Mouse (Mus musculus): ENCODE results near the gene Lin7b.

Lin7b gene

DNA sequence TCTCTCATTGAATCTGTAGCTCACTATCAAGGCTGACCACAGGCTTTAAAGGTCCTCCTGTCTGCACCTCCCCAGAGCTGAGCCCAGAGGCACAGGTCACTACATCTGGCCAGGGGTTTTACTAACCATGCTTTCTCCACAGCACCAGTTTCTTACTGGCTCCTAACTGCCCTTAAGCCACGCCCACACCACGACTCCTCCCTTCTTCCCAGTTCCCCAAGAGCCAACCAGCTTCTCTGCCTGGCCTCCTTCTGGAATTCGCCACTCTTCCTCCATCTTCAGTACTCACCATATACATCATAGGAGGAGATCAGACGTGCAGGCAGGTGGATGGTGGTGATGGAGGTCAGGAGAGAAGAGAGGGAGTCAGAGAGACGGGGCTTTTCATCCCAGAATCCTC is 17.3 kb downstream of the Lin7b start:
- DNase-seq (ENCODE audit: low read depth, low spot score): no peak

- no peak for DNase-seq (ENCODE audit: low read depth, low spot score)
Observed at GRCm38 (mm10) chr7:45346905-45347304, 23.5 kb downstream of the Lin7b start.

- no peak for DNase-seq (ENCODE audit: low read depth, low spot score)
Observed at GRCm38 (mm10) chr7:45343543-45343942, 26.8 kb downstream of the Lin7b start.

DNA sequence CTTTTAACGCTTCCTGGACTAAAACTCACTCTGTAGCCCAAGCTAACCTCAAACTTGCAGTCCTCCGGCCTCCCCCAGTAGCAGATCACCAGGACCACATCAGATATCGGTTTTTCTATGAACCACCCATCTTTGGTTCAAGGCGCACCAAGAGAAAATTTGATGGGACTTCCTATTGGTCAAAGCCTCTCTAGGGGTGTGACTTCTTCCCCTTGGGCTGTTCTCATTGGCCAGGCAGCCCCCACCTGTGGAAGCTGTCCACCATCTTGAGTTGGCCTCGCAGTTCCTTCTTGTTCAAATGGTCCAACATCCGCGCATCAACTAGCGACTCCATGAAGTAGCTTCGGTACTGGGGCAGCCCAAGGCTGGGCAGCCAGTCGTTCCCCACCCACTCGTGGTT is 28.3 kb downstream of the Lin7b start:
- no peak for DNase-seq (ENCODE audit: low read depth, low spot score)

- DNase-seq (ENCODE audit: low read depth, low spot score): no peak
Observed at GRCm38 (mm10) chr7:45341303-45341702, 29.1 kb downstream of the Lin7b start.

DNA sequence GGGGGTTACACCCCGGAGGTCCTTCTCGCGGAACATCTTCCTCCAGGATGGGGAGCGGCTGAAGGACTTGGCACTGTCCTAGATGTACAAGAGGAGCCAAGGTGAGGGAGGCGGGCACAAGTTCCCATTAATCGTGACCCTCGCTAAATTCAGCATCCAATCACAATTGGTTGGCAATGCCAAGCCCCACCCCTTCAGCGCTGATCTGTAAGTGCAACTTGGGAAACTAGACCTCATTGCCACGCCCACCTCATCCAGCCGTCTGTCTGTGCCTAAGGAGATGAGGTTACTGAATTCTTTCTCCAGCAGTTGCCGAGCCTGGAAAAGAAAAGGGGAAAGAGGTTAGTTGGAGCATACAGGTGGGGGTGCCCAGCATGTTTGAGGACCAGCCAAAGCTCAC is 29.7 kb downstream of the Lin7b start:
- DNase-seq (ENCODE audit: low read depth, low spot score): no peak

DNA sequence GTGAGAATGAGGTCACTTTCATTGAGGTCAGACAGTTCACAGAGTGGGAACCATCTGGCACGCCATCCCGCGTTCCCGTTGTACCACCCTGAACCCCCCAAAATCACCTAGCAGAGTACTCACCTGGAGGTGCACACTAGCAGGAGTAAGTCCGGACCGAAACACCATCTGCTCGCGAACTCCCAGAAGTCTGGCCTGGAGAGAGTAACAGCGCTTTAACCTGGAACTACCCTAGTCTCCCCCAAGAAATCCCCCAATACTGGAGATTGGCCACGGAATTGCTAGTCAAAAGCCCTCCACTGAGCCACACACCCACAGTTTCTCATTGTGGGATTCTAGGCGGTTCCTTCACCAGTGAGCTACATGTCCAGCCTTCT is 30.3 kb downstream of the Lin7b start:
- DNase-seq (ENCODE audit: low read depth, low spot score): no peak

- no peak for DNase-seq (ENCODE audit: low read depth, low spot score)
Observed at GRCm38 (mm10) chr7:45339410-45340065, 30.8 kb downstream of the Lin7b start.

DNA sequence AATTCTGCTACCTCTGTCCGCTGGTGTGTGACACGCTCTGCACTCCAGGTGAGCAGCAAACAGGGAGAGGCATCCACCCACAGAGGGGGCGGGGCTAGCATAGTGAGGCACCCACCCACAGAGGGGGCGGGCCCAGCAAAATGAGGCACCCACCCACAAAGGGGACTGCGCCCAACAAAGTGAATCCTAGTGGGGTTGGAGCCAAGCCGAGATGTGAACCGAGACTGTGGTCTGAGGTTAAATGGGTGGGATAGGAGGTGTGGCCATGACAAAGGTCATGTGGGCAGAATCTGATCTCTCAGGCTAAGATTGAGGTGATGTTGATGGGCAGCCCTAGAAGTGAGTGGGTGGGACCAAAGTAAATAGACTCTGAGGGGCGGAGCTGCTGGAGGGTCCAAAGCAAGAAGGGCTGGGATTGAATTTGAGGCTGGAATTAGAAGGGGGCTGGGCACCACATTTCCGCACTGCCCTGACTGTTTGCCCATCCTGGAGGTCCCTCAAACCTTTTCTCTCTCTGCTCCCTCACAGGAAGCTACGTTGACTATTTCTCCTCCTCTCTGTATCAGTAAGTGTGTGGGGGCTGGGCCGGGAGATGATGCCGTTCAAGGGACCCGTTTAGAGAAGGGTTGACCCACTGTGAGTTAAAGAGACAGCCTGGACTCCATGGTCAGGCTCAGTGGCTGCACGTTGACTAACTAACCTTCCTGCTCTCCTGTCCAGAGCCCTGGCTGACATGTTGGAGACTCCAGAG is 32.0 kb downstream of the Lin7b start:
- no peak for DNase-seq (ENCODE audit: low read depth, low spot score)

DNA sequence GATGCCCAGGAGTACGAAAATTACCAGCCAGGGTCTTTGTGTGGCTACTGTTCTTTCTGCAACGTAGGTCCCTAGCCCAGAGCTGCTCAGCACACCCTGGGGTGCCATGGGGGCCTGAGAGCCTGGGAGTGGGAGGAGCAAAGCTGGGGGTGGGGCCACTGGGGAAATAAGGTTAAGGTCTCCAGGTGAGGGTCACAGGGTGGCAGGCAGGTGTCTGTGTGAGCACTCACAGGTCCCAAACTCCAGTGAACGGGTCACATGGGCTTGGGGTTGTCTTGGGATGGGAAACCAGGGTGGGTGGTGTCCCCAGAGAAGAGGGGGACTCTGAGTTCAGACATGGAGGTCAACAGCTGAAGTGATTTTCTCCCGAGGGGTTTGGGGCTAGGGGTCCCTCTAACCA is 32.9 kb downstream of the Lin7b start:
- no peak for DNase-seq (ENCODE audit: low read depth, low spot score)

- no peak for DNase-seq (ENCODE audit: low read depth, low spot score)
Observed at GRCm38 (mm10) chr7:45336319-45336718, 34.1 kb downstream of the Lin7b start.

DNA sequence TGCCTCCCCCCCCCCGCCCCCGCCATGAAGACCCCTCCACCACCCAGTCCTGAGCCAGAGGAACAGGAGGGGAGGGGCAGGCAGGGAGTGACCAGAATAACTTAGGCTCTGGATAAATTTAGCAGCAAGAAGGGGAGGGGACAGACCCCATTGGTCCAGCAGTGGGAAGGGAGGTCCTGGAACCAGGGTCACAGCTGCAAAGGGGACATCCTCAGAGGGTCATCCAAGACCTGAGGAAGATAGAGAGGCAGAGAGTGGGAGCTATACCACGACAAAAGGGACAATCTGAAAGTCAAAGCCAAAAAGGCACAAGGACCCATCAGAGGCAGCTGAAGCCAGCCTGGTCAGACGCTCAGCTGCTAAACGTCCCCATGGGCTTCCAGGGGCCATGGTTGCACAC is 35.3 kb downstream of the Lin7b start, which contains the start of gene Hrc:
Hrc (plus strand) TSS at position 235 of the 400 bp plus-strand sequence.
- no peak for DNase-seq (ENCODE audit: low read depth, low spot score)

- no peak for DNase-seq (ENCODE audit: low read depth, low spot score)
Observed at GRCm38 (mm10) chr7:45334605-45335004, 35.8 kb downstream of the Lin7b start.

DNA sequence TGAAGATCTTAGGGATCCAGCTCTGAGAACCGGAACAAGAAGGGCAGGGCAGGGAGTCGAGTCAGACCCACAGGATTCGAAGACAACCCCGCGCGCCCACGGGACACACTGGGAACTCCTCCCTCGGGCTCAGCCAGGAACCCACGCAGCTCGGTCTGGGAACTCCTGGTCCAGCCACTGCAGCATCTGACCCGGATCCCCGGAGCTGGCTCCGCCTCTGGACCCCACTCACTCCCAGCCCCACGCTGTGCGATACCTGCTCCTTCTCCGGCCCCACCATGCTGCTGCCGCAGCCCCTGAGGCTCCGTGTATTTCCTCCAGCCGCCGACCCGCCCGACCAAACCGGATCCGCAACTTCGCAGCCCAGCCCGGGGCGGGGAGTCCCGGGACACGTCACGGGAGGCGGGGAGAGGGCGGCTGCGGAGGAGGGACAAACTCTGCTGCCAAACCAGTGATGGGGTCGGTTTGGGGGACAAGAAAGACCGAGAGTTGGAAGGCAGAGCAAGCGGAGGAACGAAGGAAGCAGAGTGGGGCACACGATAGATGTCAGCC is 36.9 kb downstream of the Lin7b start, which contains the start of gene Trpm4:
Trpm4 (minus strand) TSS at position 350 of the 552 bp plus-strand sequence.
- no peak for DNase-seq (ENCODE audit: low read depth, low spot score)

GRCm38 (mm10) chr7:45332685-45333425 is 37.5 kb downstream of the Lin7b start:
- peak; percentile 77 for DNase-seq (ENCODE audit: low read depth, low spot score)

DNA sequence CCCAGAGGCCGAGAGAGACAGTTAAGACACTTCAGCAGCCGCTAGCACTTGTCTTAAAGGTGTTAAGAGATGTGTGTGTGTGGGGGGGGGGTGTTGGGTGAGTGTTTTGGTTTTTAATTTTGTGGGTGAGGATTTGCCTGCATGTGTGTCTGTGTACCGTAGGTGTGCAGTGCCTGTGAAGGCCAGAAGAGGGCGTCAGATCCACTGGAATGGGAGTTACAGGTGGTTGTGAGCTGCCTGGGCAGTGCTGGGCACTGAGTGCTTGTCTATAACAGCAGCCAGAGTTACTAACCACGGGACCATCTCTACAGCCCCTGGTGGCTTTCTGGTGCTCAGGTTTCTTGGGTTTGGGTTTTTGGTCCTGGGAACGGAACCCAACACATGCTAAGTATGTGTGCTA is 38.9 kb downstream of the Lin7b start:
- DNase-seq (ENCODE audit: low read depth, low spot score): no peak

- no peak for DNase-seq (ENCODE audit: low read depth, low spot score)
Observed at GRCm38 (mm10) chr7:45328841-45329475, 41.4 kb downstream of the Lin7b start.

- DNase-seq (ENCODE audit: low read depth, low spot score): no peak
Observed at GRCm38 (mm10) chr7:45325800-45326199, 44.6 kb downstream of the Lin7b start.

- DNase-seq (ENCODE audit: low read depth, low spot score): no peak
Observed at GRCm38 (mm10) chr7:45323069-45323468, 47.3 kb downstream of the Lin7b start.

GRCm38 (mm10) chr7:45322245-45322644 is 48.1 kb downstream of the Lin7b start:
- no peak for DNase-seq (ENCODE audit: low read depth, low spot score)
